Mouse (Mus musculus) embryonic facial prominence, embryonic 12.5 days (tissue): ENCODE results near the gene 1700029J07Rik. TPM values are rescaled to one million over a fixed set of nuclear protein-coding genes. Genes with fewer than 3 reads are reported as not detected.

ENCODE experiments used
- polyA plus RNA-seq: library from polyadenylated mRNA; unstranded; fragments of >200 nt; fragmentation: Nextera tagmentation; extraction: Ambion mirVana; gene quantifications from 2 replicates; pipeline ENCODE4 v1.2.1, GENCODE M21; 2016

1700029J07Rik gene
- polyA plus RNA-seq, 1 experiment from 2014 or later, result 4.5 TPM

Other genes with a start within 250 kb of the 1700029J07Rik start
- 18.0 and 21.6 TPM in 2 replicates for gene Pdlim3, start 89.8 kb downstream of the 1700029J07Rik start, polyA plus RNA-seq
- gene Ccdc110, start 40.6 kb downstream of the 1700029J07Rik start, polyA plus RNA-seq, result 0.14 and 0.19 TPM in 2 replicates
- gene Ufsp2, start 276 bp upstream of the 1700029J07Rik start, polyA plus RNA-seq, result 75.2 and 76.5 TPM in 2 replicates
- gene Lrp2bp, start 24.1 kb upstream of the 1700029J07Rik start, polyA plus RNA-seq, result 0.29 and 0.31 TPM in 2 replicates
- 19.4 and 20.0 TPM in 2 replicates for gene Ankrd37, start 30.5 kb upstream of the 1700029J07Rik start, polyA plus RNA-seq
- 27.0 and 33.1 TPM in 2 replicates for gene Cfap97, start 176.5 kb upstream of the 1700029J07Rik start, polyA plus RNA-seq
- 5.5 and 6.6 TPM in 2 replicates for gene Snx25, start 176.9 kb upstream of the 1700029J07Rik start, polyA plus RNA-seq
- gene Slc25a4, start 236.0 kb upstream of the 1700029J07Rik start, polyA plus RNA-seq, result 525 and 530 TPM in 2 replicates